Mouse (Mus musculus) adrenal gland, adult 2 months (tissue): ENCODE measurements around the gene Tnfrsf12a. TPM values are rescaled to one million over a fixed set of nuclear protein-coding genes. Genes with fewer than 3 reads are reported as not detected.

Experiments
- DNase-seq: peaks from one replicate; pipeline ENCODE4 v3.0.0; 2021
- polyA plus RNA-seq: library from polyadenylated mRNA; depleted of rRNA; stranded (reverse); fragments of >200 nt; gene quantifications from 2 replicates; pipeline ENCODE4 v1.2.3, GENCODE M21; 2012; rRNA removed
- total RNA-seq, 2 experiments: library from RNA; stranded (reverse); gene quantifications; 2 replicates each; pipeline ENCODE4 v1.2.3; 2021

The Tnfrsf12a gene
- total and polyA plus RNA-seq, 3 experiments = 83.4 to 270 (median 147) TPM

DNA sequence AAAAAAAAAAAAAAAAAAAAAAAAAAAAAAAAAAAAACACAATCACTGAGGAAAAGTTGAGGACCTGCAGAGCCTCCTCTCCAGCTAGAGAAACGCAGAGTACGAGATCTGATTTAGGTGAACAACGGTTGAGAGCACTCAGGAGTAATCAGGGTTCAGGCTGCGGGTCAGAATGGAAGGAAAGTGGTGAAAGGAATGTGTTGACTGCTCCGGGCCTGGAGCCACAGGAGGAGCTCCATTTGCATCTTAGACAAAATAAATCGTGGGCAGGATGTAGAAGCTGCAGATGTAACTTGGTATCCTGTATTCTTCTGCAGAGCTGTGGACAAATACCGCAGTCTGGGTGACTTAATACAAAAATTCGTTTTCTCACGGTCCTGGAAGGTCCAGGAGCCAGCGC is 31.4 kb downstream of the Tnfrsf12a start:
- no peak for DNase-seq

DNA sequence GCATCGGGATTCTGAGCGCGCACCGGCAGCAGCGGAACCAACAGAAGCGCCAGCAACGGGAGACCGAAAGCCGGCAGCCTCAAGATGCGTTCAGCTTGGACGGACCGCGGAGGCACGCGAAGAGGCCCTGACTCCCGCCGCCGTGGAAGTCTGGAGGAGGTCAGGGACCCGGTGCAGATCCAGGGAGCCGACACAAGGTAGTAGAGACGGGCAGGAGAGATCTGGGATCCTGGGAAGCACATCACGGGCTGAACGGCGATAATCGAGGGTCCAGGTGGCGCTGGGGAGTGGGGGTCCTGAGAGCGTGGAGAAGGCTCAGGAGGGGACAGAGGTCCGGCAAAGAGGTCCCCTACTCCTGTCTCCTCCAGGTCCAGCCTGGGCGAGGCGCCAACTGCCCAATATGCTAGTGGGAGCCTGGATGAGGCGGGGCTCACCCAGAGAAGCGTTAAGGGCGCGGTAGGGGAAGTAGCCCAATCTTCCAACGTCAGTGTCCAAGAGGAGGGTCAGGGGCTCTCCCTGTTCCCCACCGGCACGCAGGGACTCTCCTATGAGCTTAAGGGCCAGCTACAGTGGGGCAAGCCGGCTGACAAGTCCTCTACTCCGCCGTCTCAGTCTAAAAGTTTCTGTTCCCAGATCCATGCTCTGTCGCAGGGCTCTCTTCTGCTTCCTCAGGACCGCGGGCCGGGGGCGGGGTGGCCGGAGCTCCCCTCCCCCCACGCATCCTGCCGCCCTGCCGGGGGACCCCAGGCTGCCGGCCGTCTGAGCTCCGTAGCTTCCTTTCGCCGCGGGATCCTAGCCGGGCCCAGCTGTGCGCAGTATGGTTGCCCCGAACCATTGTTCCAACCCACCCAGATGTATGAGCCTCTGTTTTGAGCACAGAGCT is 32.4 kb downstream of the Tnfrsf12a start, which contains the start of gene Mmp25:
TSS of gene Mmp25 (minus strand) at position 665 of the 883 bp plus-strand sequence.
- peak; percentile 14 for DNase-seq

DNA sequence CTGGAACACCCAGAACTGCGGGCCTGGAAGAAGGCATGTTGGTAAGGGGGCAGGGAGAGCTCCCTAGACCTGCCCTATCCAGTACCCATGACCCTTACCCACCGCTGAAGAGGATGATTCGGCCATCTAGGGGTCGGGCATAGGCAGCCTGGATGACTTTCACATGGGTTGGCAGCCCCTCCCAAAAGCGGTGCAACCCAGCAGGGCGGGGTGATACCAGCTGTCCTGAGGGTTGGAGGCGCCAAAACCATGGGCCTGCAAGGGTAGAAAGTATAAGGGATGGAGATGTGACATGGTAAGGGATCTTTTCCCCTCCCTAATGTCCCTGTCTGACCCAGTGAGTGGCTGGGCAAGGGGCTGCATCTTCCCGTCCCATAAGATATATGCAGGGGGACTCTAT is 46.0 kb downstream of the Tnfrsf12a start:
- DNase-seq = no peak

DNA sequence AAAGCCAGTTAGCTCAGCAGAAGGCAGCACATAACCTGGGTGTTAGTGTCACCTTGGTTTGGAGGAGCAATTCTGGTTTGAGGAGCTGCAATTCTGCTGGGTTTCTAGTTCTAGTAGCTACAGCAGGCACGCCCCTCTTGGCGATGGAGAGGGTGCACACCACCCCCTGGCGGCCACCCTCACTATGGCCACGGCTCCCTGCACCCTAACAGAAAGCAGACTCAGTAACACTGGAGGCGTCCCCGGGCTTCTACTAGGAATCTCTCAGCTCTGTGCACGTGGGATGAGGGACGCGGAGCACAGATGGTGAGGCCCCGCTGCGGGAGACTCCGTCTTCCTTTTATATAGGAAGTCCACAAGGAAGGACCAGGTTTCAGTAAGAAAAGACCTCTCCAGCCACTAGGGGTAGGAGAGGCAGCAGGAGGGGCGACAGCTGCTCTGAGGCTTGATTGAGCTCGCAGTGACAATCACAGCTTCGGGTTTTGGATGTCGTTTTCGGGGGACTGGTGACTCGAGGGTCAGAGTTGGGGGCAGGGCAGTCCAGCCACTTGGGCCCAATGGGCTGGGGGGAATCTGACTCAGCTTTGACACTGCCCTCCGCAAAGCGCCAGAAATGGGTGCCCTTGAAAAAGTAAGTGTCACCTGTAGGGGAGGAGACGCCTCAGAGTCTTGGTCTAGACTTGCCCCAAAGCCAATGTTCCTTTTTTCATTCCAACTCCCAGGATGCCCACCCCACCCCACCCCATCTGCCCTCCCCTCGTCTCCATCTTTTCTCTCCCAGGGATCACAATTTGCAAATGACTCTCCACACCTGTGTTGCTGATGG is 46.9 kb downstream of the Tnfrsf12a start:
- DNase-seq = peak; percentile 84

DNA sequence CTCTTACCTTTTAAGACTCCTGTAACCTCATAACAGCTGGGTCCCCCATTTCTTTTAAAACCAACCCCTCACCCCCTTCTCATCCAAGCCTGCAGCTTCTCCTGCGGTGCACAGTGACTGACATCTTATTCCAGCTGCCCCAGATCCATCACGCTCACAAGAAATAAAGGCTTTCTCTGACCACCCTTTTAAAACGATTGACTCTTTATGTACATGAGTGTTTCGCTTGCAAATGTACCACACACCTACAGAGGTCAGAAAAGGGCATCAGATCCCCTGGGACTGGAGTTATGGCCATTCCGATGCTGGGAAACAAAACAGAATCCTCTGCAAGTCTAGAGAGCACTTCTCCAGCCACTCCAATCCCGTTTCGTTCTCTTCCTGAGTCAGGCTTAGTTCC is 49.5 kb downstream of the Tnfrsf12a start:
- DNase-seq = no peak

Other genes with a start within 250 kb of the Tnfrsf12a start
- gene Vmn2r117, start 197.8 kb downstream of the Tnfrsf12a start, total RNA-seq = not detected
- not detected in 2 replicates for gene Vmn2r117, start 197.8 kb downstream of the Tnfrsf12a start, polyA plus RNA-seq
- gene Zfp213, start 113.2 kb downstream of the Tnfrsf12a start, total RNA-seq = 10 to 100 TPM; 11.0 to 11.6 TPM
- gene Zfp213, start 113.2 kb downstream of the Tnfrsf12a start, polyA plus RNA-seq = 25.5 and 28.1 TPM in 2 replicates
- 10 to 100 TPM in 1 of 2 experiments, 1 to 10 TPM in 1; 6.6 to 12.4 TPM for gene Zfp13, start 78.0 kb downstream of the Tnfrsf12a start, total RNA-seq
- 25.1 and 25.4 TPM in 2 replicates for gene Zfp13, start 78.0 kb downstream of the Tnfrsf12a start, polyA plus RNA-seq
- gene Zscan10, start 76.6 kb downstream of the Tnfrsf12a start, total RNA-seq = not detected
- gene Zscan10, start 76.6 kb downstream of the Tnfrsf12a start, polyA plus RNA-seq = 0.04 TPM in 1 of 2 replicates, not detected in the other
- gene Mmp25, start 32.2 kb downstream of the Tnfrsf12a start, total RNA-seq = under 1 TPM in 1 of 2 experiments, not detected in 1; 0.10 TPM
- gene Mmp25, start 32.2 kb downstream of the Tnfrsf12a start, polyA plus RNA-seq = 0.13 and 0.42 TPM in 2 replicates
- not detected for gene Bicdl2, start 17.0 kb downstream of the Tnfrsf12a start, total RNA-seq
- not detected in 2 replicates for gene Bicdl2, start 17.0 kb downstream of the Tnfrsf12a start, polyA plus RNA-seq
- 100 to 1,000 TPM; 170 to 228 TPM for gene Hcfc1r1, start 3.9 kb downstream of the Tnfrsf12a start, total RNA-seq
- 747 and 838 TPM in 2 replicates for gene Hcfc1r1, start 3.9 kb downstream of the Tnfrsf12a start, polyA plus RNA-seq
- gene Thoc6, start 3.6 kb downstream of the Tnfrsf12a start, total RNA-seq = 10 to 100 TPM; 19.5 to 36.7 TPM
- 28.1 and 30.6 TPM in 2 replicates for gene Thoc6, start 3.6 kb downstream of the Tnfrsf12a start, polyA plus RNA-seq
- not detected for gene Cldn6, start 1.8 kb upstream of the Tnfrsf12a start, total RNA-seq
- not detected in 2 replicates for gene Cldn6, start 1.8 kb upstream of the Tnfrsf12a start, polyA plus RNA-seq
- under 1 TPM in 1 of 2 experiments, not detected in 1; 0.21 TPM for gene Cldn9, start 6.6 kb upstream of the Tnfrsf12a start, total RNA-seq
- gene Cldn9, start 6.6 kb upstream of the Tnfrsf12a start, polyA plus RNA-seq = 0.09 and 0.13 TPM in 2 replicates
- 10 to 100 TPM in 1 of 2 experiments, 1 to 10 TPM in 1; 2.5 to 18.2 TPM for gene 1520401A03Rik, start 45.3 kb upstream of the Tnfrsf12a start, total RNA-seq
- gene 1520401A03Rik, start 45.3 kb upstream of the Tnfrsf12a start, polyA plus RNA-seq = 1.8 and 2.4 TPM in 2 replicates
- gene Pkmyt1, start 48.9 kb upstream of the Tnfrsf12a start, total RNA-seq = 1 to 10 TPM; 2.8 to 2.9 TPM
- gene Pkmyt1, start 48.9 kb upstream of the Tnfrsf12a start, polyA plus RNA-seq = 21.8 and 23.1 TPM in 2 replicates
- gene Paqr4, start 63.4 kb upstream of the Tnfrsf12a start, total RNA-seq = 10 to 100 TPM in 1 of 2 experiments, 1 to 10 TPM in 1; 7.6 to 17.6 TPM
- 33.3 and 37.8 TPM in 2 replicates for gene Paqr4, start 63.4 kb upstream of the Tnfrsf12a start, polyA plus RNA-seq
- gene Kremen2, start 68.4 kb upstream of the Tnfrsf12a start, total RNA-seq = not detected
- gene Kremen2, start 68.4 kb upstream of the Tnfrsf12a start, polyA plus RNA-seq = 0.28 and 0.54 TPM in 2 replicates
- 10 to 100 TPM; 61.8 to 85.0 TPM for gene Flywch1, start 94.1 kb upstream of the Tnfrsf12a start, total RNA-seq
- gene Flywch1, start 94.1 kb upstream of the Tnfrsf12a start, polyA plus RNA-seq = 45.8 and 49.3 TPM in 2 replicates
- gene Flywch2, start 108.6 kb upstream of the Tnfrsf12a start, total RNA-seq = 1 to 10 TPM; 4.3 to 6.7 TPM
- 8.7 and 12.0 TPM in 2 replicates for gene Flywch2, start 108.6 kb upstream of the Tnfrsf12a start, polyA plus RNA-seq
- 100 to 1,000 TPM; 322 to 545 TPM for gene Srrm2, start 113.1 kb upstream of the Tnfrsf12a start, total RNA-seq
- 1,031 and 1,277 TPM in 2 replicates for gene Srrm2, start 113.1 kb upstream of the Tnfrsf12a start, polyA plus RNA-seq
- 100 to 1,000 TPM; 447 to 451 TPM for gene Elob, start 151.7 kb upstream of the Tnfrsf12a start, total RNA-seq
- 513 and 552 TPM in 2 replicates for gene Elob, start 151.7 kb upstream of the Tnfrsf12a start, polyA plus RNA-seq
- not detected for gene Prss33, start 158.6 kb upstream of the Tnfrsf12a start, total RNA-seq
- 0.10 and 0.24 TPM in 2 replicates for gene Prss33, start 158.6 kb upstream of the Tnfrsf12a start, polyA plus RNA-seq
- not detected for gene Prss32, start 166.4 kb upstream of the Tnfrsf12a start, total RNA-seq
- gene Prss32, start 166.4 kb upstream of the Tnfrsf12a start, polyA plus RNA-seq = 0.06 TPM in 1 of 2 replicates, not detected in the other
- under 1 TPM; 0.35 to 0.45 TPM for gene Prss41, start 166.7 kb upstream of the Tnfrsf12a start, total RNA-seq
- gene Prss41, start 166.7 kb upstream of the Tnfrsf12a start, polyA plus RNA-seq = 0.28 and 0.90 TPM in 2 replicates
- gene Prss21, start 190.6 kb upstream of the Tnfrsf12a start, total RNA-seq = not detected
- not detected in 2 replicates for gene Prss21, start 190.6 kb upstream of the Tnfrsf12a start, polyA plus RNA-seq
- not detected for gene Dcpp1, start 203.4 kb upstream of the Tnfrsf12a start, total RNA-seq
- not detected in 2 replicates for gene Dcpp1, start 203.4 kb upstream of the Tnfrsf12a start, polyA plus RNA-seq
- not detected for gene Dcpp2, start 203.4 kb upstream of the Tnfrsf12a start, total RNA-seq
- not detected in 2 replicates for gene Dcpp2, start 203.4 kb upstream of the Tnfrsf12a start, polyA plus RNA-seq
- not detected for gene Dcpp3, start 240.0 kb upstream of the Tnfrsf12a start, total RNA-seq
- gene Dcpp3, start 240.0 kb upstream of the Tnfrsf12a start, polyA plus RNA-seq = not detected in 2 replicates